Mouse (Mus musculus) liver, embryonic 14.5 days (tissue): ENCODE data around the gene Pms1.

Source experiments
- CTCF ChIP-seq: IDR thresholded peaks from 2 replicates; pipeline ENCODE4 v1.5.1; 2016; ENCODE audit warnings: antibody characterized with exemption, low read depth, control low read depth
- EP300 ChIP-seq: IDR thresholded peaks from 2 replicates; pipeline ENCODE4 v1.6.1; 2016; ENCODE audit warnings: antibody characterized with exemption, low read depth

GRCm38 (mm10) chr1:53335465-53335864 is 38.6 kb upstream of the Pms1 start:
- TF ChIP-seq CTCF (no peak), EP300 (no peak)
